Mouse (Mus musculus): ENCODE measurements around the gene Slc20a1.

The Slc20a1 gene

DNA sequence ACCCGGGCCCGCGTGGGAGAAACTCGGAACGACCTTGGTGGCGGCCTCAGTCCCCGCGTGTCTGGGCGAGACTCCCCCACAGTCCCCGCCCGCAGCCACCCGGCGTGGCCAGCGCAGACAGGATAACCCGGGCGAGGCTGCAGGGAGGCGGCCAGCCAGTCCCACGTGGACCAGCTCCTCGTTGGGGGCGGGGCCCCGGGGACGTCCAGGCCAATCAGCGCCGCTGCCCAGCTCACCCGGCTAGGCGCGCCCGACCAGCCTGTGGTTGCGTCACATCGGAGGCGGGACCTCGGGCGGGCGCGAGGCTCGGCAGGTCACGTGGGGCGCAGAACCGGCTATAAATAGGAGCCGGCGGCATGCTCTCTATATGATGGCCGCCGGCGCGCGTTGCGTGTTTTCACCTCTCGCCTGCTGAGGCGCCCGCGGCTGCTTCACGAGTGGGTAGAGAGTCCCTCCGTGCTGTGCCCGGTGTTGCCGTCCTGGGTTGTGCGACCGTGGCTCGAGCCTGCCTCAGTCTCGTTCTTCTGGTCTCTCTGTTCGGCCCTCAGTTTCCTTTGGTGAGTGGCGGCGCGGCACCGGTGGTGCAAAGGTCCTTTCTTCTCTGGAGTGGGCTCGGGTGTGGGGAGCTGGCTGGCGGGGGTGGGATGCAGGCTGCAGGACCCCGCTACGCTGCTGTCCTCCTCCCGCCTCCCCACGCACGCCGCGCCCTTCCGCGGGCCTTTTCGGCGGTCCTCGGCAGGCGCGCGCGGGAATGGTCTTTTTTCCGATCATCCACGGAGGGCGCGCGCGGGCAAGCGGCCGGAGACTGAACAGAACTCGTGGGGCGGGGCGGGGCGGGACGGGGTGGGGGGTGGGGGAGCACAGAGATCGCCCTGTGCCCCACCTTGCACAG is at the start of gene Slc20a1:
Gene Slc20a1, plus strand, starts transcription at position 329 of the 892 bp plus-strand sequence.
- WGBS = under 1% methylated on average over 96 of the region's 96 CpGs

DNA sequence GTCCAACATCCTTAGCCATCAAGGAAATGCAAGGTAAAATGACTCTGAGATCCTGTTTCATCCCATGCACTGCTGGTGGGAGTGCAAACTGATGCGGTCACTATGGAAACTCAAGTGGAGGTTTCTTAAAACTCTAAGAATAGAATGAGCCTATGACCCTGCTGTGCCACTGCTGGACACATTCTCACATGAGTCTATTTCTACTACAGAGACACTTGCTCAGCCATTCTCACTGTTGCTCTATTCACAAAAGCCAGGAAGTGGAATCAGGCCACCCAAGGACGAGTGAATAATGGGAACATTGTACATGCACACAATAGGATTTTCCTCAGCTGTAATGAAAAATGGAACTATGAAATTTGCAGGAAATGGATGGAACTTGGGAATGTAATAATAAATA is 49.7 kb upstream of the Slc20a1 start:
- 45% methylated on average over 2 of the region's 2 CpGs for WGBS

DNA sequence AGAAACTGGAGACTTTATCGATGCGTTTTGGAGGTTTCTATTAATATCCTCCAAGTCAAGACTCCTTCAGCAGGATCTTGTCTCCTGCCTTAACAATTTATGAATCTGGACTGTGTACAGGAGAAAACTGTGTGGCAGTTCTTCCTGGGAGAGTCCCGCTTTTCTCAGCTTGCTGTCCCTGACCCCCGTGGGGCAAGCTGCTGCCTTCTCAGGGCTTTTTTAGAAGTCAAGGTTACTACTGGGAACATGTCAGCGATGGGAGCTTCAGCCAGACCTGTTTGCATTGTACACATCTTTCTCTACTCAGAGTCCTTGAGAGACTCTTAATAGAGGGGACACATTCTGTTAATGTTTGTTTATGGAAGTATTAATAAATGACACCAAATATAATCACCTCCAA is 48.2 kb upstream of the Slc20a1 start:
- 80% methylated on average over 5 of the region's 5 CpGs for WGBS

DNA sequence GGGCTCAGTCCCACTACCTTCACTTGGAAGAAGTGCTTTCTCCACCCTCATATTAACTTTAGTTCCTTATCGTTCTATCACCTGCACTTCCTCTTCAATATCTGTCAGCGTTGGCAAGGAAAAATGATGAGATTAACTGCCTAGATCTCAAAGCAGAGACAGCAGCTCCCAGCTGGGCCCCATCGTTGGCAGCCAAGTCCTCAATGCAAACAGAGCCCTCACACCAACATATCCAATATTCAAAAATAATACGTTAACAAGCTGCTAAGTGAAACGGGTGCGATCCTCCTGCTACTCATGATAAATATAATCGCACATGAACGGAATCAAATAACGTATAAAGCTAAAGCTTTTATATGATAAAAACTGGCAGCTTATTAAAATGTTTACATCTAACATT is 47.5 kb upstream of the Slc20a1 start:
- WGBS = 57% methylated on average over 9 of the region's 9 CpGs

DNA sequence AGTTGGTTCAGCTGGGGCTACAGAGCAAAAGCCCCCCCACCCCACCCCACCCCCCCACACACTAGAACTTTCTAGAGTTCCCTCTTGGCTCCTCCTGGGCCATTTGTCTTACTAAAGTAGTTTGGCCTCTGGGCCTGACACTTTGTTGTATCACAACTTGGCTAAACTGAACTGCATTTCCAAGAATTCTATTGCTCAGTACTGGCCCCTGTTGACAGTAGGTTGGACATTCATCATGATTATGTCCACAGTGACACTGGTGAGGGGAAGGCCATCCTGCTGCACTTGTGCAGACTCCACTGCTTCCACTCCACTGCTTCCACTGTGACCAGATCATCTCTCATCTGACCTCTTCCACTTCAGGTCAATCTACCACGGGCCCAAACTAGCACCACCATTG is 45.8 kb upstream of the Slc20a1 start:
- 87% methylated on average over 1 of the region's 1 CpGs for WGBS

DNA sequence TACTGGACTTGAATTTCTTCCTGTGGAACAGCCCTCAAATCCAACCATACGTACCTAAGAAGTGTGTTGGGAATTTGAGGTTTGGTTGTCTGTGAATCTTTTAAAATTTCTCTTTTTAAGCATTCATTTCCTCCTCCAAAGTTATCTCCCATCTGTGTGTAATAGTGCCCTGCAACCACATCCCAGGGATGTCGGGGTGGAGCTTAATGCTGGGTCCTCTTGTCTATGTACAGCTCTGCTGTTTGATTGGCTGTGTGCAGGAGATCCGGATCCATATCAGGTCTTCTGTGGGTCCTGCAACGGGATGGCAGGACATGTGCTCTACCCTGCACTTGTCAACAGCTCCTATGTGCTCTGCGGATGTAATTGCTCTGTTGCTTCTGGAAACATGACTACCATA is 33.7 kb upstream of the Slc20a1 start:
- WGBS = 75% methylated on average over 5 of the region's 5 CpGs

DNA sequence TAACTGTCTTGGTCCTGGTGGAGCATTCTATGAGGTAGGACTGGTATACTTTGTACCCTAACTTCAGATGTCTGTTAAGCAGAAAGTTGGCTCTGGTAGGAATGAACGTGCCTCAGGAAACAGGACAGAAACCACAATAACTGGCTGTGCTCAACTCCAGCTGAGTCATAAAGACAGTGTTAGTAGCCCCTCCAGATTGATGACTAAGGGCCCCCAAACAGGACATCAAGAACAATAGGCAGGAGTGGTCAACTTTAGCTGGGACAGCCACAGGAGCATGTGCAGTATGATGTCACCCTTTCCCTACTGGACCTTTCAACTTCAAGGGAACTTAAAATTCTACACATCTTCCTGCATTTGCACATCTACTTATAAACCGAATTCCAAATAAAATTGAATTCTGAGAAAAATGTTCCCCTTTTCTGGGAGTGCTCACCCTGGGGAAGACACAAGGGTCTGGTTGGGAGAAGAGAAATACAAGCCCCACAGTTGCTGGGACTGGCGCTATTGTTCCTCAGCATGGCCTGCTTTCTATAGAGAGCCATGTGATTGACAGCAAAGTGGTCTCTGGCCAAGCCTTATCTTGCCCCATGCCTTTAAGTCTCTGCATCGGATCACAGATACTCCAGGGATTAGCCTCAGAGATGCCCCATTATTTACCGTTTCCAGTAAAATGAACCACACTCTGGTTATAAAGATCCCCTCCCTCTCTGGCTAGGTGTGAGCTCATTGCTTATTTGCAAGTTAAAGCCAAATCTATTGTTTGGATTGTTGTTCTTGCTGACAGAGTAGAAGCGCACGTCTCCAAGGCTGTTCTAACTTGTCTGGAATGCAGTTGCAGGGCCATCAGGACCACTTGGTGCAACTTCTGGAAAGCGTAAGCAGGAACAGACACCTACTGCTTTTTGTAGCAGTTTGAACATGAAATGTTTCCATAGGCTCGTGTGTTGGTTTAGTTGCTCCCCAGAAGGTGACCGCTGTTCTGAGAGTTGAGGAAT is 31.8 kb upstream of the Slc20a1 start:
- 62% methylated on average over 10 of the region's 10 CpGs for WGBS

DNA sequence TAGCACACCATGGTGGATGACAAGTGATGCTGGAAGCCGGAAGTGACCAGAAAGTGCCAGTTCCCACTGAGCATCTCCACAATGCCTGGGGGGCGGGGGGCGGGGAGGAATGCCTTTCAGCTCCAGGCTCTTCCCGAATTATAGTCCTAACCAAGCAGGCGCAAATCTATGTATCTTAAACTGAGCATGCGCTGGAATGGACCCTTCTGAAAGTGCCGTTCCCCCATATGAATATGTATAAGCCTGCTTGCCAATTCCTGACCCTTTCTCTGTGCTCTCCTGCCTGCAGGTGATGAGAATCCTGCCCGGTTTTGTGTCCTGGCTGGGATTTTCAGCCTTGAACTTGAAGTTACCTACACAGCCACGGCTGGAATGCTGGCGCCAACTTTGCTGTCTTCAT is 25.2 kb upstream of the Slc20a1 start:
- 62% methylated on average over 10 of the region's 10 CpGs for WGBS

DNA sequence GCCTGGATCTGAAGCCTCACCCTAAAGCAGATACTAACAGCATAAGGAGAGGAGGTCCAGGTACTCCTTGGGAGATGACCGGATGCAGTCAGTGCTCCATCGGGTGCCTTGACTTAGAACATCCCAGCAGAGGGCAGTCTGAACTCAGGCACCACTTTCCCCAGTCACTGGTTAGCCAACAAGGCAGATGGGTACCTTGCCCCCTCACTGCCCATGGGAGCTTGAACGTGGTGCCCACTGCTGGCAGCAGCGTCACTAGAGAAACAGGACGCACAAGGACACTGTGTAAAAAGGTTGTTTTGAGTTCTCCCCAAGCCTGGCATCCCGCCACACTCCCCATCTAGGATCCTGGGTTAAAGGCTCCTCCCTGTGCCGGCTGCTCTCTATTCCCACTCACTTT is 24.1 kb upstream of the Slc20a1 start:
- WGBS = 20% methylated on average over 7 of the region's 7 CpGs

DNA sequence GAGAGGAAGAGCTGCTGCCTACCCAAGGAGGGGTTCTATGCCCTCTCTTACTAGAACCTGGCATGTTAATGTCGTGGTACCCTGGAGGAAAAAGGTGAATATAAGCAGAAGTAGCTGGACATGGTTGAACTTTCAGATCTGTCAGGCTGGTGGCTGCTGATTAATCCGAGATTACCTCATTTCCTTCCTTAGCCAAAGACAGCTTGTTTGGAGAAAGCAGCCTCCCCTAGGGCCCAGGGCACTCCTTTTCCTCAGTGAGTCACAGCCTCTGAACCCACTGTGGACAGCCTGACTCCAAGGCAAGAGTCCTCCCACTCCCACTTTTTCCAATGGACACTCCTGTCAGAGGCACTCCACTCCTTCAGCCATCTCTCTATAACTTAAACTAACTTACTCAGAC is 22.9 kb upstream of the Slc20a1 start:
- WGBS = 69% methylated on average over 2 of the region's 2 CpGs

DNA sequence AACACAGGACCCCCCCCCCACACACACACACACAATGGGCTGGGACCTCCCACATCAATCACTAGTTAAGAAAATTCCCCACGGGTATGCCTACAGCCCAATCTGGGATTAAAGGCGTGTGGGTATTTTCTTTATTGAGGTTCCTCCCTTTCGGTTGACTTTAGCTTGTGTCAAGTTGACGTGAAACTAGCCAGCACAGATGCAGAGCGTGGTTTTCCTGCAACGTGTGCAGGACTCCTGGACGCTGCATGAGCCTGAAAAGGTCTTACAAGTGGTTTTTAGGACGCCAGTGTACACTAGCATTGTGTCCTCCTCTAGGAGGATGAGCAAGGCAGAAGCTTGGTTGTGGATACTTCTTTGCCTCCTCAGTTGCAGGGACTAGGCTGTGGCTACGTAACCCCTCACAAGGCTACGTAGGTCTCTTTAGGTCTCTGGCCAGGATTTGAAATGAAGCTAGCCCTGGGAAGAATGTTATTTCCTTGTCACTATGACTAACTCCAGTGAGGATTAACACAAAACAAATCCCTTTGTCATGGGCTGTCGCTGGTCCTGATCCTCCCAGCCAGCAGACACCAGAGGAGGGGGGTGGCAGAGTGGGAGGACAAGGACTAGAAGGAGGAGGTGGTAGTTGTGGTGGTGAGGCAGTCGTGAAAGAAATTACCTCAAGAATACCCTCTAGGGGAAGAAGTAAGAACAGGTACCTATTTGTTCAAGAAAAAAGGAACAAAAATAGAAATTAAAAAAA is 21.7 kb upstream of the Slc20a1 start:
- WGBS = 79% methylated on average over 12 of the region's 12 CpGs

DNA sequence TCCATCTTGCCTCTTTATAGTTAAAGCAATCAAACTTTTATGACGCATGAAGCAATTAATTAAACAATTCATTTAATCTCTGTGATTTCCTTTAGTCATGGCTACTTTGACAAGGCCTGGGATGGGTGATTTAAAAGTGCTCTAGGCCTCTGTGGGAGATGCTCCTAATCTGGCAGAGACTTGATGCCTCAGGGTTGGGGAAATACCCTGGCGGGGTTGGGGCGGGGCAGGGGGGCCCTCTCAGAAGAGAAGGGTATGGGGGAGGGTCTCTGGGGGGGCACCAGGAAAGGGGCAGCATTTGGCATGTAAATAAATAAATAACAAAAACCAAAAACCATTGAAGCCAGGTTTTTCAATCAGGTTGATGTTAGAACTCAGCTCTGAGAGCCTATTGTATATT is 20.9 kb upstream of the Slc20a1 start:
- WGBS = 94% methylated on average over 3 of the region's 3 CpGs

DNA sequence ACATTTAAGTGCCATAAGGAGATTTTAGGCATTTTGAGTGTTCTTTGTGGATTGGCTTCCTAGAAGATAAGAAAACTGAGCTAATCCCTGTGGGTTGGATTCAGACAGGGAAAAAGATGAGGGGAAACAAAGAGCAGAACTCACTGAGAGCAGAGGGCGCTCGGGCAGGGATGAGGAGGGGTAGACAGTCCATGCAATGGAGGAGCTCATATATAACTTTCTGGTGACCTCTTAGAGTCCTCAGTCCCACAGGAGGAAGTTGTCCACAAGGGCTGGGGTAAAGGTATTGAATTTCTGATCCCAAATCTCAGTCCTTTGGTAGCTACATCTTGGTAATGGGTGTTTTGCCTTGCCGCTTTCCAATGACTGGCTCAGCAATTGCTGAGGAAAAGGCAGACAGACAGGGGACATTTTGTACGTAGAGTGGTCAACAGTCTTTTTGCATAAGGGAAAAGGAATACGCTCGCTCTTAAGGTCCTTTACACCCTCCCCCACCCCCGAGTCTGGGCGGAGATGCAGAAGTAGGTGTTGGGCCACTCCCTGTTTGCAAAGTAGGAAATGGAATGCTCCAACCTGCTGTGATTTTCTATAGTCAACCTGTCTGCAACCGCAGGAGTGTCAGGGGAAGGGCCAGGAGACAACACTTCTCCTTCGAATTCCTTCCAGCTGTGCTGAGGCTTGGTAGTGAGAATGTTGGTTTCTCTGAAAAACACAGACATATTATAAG is 20.2 kb upstream of the Slc20a1 start:
- 81% methylated on average over 10 of the region's 10 CpGs for WGBS

DNA sequence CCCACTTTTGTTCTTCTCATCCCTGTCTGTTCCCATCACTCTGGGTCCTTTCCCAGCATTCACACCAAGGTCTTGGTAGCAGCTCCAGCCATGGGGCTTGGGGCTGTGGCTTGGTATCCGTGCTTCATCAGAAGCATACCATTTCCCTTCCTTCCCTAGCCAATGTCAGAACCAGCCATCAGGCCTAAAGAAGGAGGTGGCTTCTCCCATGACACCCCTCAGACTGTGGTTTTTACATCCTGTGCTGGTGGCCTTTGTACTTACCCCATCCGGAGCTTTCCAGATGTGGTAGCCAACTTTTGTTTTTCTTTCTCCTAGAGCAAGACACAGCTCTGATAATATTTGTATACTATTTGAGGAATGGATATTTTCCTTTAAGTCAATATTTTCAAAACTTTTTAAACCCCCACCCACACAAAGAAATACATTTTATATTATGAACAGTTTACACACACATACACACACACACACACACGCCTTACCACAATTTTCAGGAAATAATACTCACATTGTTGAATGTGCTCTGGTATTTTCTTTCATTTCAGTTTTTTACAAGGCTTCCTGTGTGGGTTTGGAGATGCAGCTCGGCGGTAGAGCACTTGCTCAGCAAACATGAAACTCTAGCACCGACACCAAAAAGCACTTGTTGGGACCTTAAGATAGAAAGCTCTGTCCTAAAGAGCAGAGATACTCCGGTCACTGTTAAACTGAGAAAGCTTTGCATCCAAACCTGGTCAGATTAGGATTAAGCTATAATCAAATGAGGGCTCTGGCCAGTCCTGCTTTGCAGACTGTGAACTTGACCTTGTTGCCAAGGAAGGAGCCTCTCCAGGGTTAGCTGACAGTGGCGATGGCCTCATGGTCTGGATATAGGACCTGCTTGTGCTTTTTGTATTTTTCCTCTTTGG is 18.4 kb upstream of the Slc20a1 start:
- 73% methylated on average over 8 of the region's 8 CpGs for WGBS

DNA sequence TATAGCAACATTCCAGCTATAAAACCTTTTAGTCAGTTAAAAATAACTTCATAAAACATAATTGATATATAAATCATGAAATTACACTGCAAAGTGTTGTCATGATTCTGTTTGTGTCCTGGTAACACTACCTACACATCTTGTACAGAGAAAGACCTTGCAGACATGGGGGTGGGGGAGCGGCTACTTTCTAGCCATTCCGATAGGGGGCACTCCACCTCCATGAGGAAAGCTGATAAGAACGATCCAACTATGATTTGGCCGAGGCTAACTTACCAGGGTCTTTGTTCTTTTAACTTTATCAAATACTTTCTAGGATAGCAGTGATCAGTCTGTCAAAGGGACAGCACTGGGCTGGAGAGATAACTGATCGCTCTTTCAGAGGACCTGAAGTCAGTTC is 17.1 kb upstream of the Slc20a1 start:
- WGBS = 90% methylated on average over 5 of the region's 5 CpGs

DNA sequence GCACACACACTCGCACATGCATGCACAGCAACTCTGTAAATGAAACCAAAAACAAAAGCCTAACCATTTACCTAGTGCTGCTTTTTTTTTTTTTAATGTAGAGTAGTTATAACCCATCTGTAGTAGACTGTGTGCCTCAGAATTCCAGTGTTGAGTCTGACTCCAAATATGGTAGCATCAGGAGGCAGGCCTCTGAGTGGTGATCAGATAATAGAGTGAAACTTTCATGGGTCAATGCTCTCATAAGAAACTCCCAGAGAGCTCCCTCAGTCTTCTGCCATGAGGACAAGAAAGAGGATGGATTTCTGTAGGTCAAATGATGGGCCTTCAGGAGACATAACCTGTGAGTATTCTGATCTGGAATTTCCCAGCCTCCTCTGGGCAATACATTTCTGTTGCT is 16.2 kb upstream of the Slc20a1 start:
- WGBS = 95% methylated on average over 1 of the region's 1 CpGs

DNA sequence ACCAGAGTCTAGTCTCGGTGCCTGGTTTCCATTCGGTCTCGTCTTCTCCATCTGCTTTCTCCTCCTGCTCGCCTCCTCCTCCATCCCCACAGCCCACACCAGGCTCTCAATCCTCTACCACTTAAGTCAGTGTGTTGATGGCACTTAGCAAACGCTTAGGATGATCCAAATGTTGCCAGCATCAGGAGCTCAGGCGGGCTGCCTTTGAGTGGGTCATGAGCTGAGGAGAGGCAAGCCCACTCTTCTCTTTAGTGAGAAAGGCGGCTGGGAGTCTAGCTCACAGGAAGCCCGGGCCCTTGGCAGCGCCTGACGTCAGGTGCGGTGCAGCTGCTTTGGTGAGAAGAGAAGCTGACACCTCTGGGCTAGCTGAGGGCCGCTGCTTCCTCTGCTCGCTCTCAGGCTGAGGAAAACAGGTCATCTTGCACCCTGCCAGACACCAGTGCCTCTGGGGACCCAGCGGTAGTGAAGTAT is 15.0 kb upstream of the Slc20a1 start:
- WGBS = 48% methylated on average over 14 of the region's 14 CpGs

DNA sequence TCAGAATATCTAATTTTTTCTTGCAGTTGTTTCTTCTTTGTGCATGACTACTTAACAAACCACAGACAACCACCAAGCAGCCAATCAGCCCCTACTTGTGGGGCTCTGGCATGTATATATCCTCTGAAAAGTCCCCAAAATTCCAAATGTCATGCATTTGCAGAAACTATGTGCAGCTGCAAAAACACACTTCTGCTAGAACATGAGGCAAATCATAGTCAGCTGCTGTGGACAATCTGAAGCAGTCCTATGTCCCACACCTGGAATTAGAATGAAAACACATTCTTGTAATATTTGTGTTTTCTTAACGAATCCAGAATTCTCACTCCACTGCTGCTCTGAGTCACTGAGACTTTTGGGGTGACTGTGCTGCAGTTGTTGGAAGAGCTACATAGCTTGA is 13.7 kb upstream of the Slc20a1 start:
- 60% methylated on average over 1 of the region's 1 CpGs for WGBS

DNA sequence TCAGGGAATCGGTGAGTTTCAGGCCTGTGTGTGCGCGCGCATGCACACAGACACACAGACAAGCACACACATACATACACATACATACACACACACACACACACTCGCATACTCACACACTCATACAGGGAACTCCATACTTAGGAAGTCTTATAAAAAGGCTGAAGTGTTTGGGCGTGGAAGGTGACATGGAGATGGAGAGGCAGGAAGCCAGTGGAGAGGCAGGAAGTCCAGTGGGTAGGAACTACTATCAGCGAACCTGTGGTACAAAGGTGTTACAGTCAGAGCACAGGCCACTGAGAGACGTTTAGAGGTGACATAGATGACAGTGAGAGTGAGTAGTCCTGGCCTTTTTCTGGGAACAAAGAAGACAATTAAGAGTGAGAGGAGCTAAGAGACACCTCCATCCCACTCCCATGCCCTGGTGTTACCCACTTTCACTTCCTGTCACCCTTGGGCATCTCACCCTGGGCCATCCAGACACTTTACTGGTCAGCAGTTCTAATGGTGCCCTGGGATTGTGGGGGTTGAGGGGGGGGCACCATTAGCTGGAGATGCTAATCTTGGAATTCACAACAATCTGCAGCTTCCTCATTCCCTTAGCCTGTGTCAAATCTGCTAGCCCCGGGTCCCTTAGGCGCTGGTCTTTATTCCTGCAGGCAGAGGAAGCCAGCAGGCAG is 12.8 kb upstream of the Slc20a1 start:
- WGBS = 86% methylated on average over 10 of the region's 10 CpGs

All from cerebral cortex, adult 2 months (tissue).